Mouse (Mus musculus): Measurements from ENCODE around the gene Cachd1. TPM values are rescaled to one million over a fixed set of nuclear protein-coding genes. Genes with fewer than 3 reads are reported as not detected.

Gene Cachd1
- polyA plus RNA-seq, 1 experiment from 2014 or later = 6.5 TPM

DNA sequence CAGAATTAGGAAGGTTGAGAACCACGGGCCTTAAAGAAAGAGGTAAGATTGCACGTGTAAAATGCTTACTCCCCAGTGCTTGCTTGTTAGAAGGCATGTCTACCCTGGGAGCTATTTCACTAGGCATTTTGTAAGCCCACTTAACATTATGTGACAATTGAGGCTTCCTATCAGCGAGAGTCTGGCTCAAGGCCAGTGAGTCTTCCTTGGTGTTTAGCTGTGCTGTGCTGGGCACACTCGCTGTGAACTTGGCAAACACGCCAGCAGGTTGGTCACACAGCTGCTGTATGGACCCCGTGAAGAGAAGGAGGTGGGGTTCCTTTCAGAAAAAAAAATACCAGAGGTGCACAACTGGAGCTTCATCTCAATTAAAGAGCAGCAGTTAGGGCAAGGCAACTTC, 4.4 kb downstream of the Cachd1 start:
- Histone ChIP-seq H3K27me3 (ENCODE audit: control insufficient read depth, insufficient read depth, low read depth, low read length) (peaks cover 42% of the 10 kb centered on the region), H3K4me1 (ENCODE audit: control insufficient read depth, low read depth, low read length) (no peaks in the 10 kb centered on the region), H3K9me3 (replicated peaks; ENCODE audit: control insufficient read depth, low read length) (no peaks in the 10 kb centered on the region), H3K4me2 (ENCODE audit: low read depth, low read length) (no peak overlapping the region), H3K36me3 (ENCODE audit: control insufficient read depth, insufficient read depth) (no peaks in the 10 kb centered on the region), H3K9ac (ENCODE audit: low read depth, low read length) (no peak overlapping the region), H3K4me3 (ENCODE audit: low read depth, low read length) (no peak overlapping the region), H3K27ac (ENCODE audit: low read length) (no peak overlapping the region)
- no peak for ATAC-seq (ENCODE audit: low read depth)
- WGBS (ENCODE audit: insufficient replicate concordance) = 54% methylated on average over 6 of the region's 6 CpGs

DNA sequence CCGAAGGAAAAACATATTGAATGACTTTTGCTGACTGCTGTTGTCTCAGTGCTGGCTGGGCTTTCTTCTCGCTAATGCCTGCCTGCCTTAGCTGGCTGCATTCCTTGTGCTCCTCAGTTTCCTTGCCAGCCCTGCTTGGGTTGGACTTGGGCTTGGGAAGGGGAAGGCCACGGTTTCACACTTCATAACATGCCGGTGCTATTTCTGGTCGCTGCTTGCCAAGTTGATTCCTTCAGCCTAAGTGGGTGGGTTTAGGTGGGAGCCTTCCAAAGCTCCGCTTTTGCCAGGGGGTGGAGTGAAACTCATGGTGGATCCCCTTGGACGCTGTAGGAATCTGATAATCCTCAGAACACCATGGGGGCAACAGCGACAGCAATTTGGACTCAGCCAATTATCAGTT, 5.9 kb downstream of the Cachd1 start:
- no peaks in the 10 kb centered on the region for H3K9me3 ChIP-seq (replicated peaks; ENCODE audit: control insufficient read depth, low read length)
- no peak overlapping the region for H3K9ac ChIP-seq (ENCODE audit: low read depth, low read length)
- peaks cover 28% of the 10 kb centered on the region for H3K27me3 ChIP-seq (ENCODE audit: control insufficient read depth, insufficient read depth, low read depth, low read length)
- H3K27ac ChIP-seq (ENCODE audit: low read length) = no peak overlapping the region
- ATAC-seq (ENCODE audit: low read depth) = no peak
- no peaks in the 10 kb centered on the region for H3K4me1 ChIP-seq (ENCODE audit: control insufficient read depth, low read depth, low read length)
- H3K36me3 ChIP-seq (ENCODE audit: control insufficient read depth, insufficient read depth) = no peaks in the 10 kb centered on the region
- WGBS (ENCODE audit: insufficient replicate concordance) = 33% methylated on average over 8 of the region's 8 CpGs
- no peak overlapping the region for H3K4me2 ChIP-seq (ENCODE audit: low read depth, low read length)
- no peak overlapping the region for H3K4me3 ChIP-seq (ENCODE audit: low read depth, low read length)

DNA sequence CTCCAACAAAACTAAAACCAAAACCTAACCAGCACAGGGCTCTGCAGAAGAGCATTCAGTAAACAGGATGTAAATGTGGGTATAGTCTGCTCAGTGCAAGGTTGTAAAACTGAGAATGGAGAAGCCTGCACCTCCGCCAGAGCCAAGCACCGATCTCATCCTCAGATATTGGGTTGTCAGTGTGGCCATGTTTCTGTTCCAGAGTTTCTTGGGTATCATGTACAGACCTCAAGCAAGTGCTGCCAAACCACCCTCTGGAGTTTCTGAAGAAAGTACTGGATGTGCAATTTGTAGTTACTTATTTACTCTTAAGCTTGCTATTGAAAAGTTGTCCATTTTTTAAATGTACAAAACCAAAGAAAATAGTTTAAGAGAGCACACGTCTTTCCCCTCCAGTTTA, 6.4 kb downstream of the Cachd1 start:
- no peak for ATAC-seq (ENCODE audit: low read depth)
- no peak overlapping the region for H3K4me3 ChIP-seq (ENCODE audit: low read depth, low read length)
- WGBS (ENCODE audit: insufficient replicate concordance) = 38% methylated on average over 3 of the region's 3 CpGs
- H3K36me3 ChIP-seq (ENCODE audit: control insufficient read depth, insufficient read depth) = no peaks in the 10 kb centered on the region
- H3K27ac ChIP-seq (ENCODE audit: low read length) = no peak overlapping the region
- peaks cover 22% of the 10 kb centered on the region for H3K27me3 ChIP-seq (ENCODE audit: control insufficient read depth, insufficient read depth, low read depth, low read length)
- no peaks in the 10 kb centered on the region for H3K9me3 ChIP-seq (replicated peaks; ENCODE audit: control insufficient read depth, low read length)
- no peak overlapping the region for H3K4me2 ChIP-seq (ENCODE audit: low read depth, low read length)
- H3K4me1 ChIP-seq (ENCODE audit: control insufficient read depth, low read depth, low read length) = no peaks in the 10 kb centered on the region
- no peak overlapping the region for H3K9ac ChIP-seq (ENCODE audit: low read depth, low read length)

DNA sequence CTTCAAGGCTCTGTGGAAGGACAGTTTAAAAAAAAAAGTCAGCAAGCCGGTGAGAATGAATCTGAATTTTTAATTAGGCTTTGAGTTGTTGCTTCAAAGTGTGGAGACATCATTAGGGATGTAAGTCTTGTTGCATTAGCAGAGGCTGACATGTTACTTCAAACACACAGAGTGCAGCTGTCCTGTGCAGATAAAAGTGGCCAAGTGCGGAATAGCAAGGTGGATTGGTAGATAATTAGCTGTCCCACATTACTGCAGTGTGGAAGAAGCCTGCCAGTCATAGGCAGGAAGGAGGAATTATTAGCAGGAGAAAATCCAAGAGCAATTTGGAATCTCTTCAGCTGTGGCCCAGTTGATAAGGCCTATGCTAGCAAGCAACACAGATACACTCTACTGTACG, 10.7 kb downstream of the Cachd1 start:
- no peaks in the 10 kb centered on the region for H3K36me3 ChIP-seq (ENCODE audit: control insufficient read depth, insufficient read depth)
- H3K4me2 ChIP-seq (ENCODE audit: low read depth, low read length) = no peak overlapping the region
- no peak overlapping the region for H3K9ac ChIP-seq (ENCODE audit: low read depth, low read length)
- no peaks in the 10 kb centered on the region for H3K9me3 ChIP-seq (replicated peaks; ENCODE audit: control insufficient read depth, low read length)
- H3K4me1 ChIP-seq (ENCODE audit: control insufficient read depth, low read depth, low read length) = no peaks in the 10 kb centered on the region
- no peak overlapping the region for H3K4me3 ChIP-seq (ENCODE audit: low read depth, low read length)
- H3K27me3 ChIP-seq (ENCODE audit: control insufficient read depth, insufficient read depth, low read depth, low read length) = no peaks in the 10 kb centered on the region
- WGBS (ENCODE audit: insufficient replicate concordance) = 57% methylated on average over 3 of the region's 3 CpGs
- no peak for ATAC-seq (ENCODE audit: low read depth)
- H3K27ac ChIP-seq (ENCODE audit: low read length) = no peak overlapping the region

DNA sequence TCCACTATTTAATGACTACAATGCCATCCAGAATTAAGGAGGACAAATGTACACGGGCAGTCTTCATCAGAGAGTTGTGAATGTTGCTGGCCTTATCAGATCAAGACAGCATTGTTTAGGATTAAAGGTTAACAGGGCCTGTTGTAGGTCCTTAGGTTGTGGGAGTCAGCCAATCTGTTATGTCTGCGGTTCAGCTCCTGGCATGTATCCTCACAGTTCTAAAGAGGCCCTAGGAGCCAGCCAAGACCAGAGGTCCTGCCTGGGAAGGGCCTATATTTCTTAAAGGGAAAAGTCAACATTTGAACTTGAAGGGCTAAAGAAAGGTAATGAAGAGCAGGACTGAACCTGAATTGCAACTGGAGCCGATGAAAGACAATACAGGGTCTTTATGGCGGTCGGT, 13.7 kb downstream of the Cachd1 start:
- H3K4me3 ChIP-seq (ENCODE audit: low read depth, low read length) = no peak overlapping the region
- ATAC-seq (ENCODE audit: low read depth) = no peak
- WGBS (ENCODE audit: insufficient replicate concordance) = 59% methylated on average over 5 of the region's 5 CpGs
- H3K4me1 ChIP-seq (ENCODE audit: control insufficient read depth, low read depth, low read length) = no peaks in the 10 kb centered on the region
- H3K36me3 ChIP-seq (ENCODE audit: control insufficient read depth, insufficient read depth) = no peaks in the 10 kb centered on the region
- no peak overlapping the region for H3K27ac ChIP-seq (ENCODE audit: low read length)
- no peaks in the 10 kb centered on the region for H3K27me3 ChIP-seq (ENCODE audit: control insufficient read depth, insufficient read depth, low read depth, low read length)
- no peak overlapping the region for H3K4me2 ChIP-seq (ENCODE audit: low read depth, low read length)
- no peak overlapping the region for H3K9ac ChIP-seq (ENCODE audit: low read depth, low read length)
- H3K9me3 ChIP-seq (replicated peaks; ENCODE audit: control insufficient read depth, low read length) = no peaks in the 10 kb centered on the region

DNA sequence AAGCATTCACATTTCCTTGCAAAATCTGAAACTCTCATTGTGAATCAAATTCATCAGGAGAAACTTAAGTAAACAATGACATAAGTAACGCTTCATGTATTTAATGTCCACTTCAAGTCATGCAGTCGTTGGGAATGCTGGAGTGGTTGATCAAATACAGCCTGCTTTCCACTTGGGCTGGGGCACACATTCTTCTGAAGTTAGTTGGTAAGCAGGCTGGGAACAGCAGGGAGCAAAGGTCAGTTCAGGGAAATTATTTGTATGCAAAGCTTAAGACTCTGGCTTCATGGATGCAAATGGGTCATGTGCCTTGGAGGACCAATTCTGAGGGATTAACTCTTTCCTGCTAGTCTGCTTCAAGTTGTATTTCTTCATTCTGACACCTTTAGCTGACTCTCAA, 16.7 kb downstream of the Cachd1 start:
- Histone ChIP-seq H3K27ac (ENCODE audit: low read length) (no peak overlapping the region), H3K9me3 (replicated peaks; ENCODE audit: control insufficient read depth, low read length) (no peaks in the 10 kb centered on the region), H3K27me3 (ENCODE audit: control insufficient read depth, insufficient read depth, low read depth, low read length) (no peaks in the 10 kb centered on the region), H3K9ac (ENCODE audit: low read depth, low read length) (no peak overlapping the region), H3K4me1 (ENCODE audit: control insufficient read depth, low read depth, low read length) (no peaks in the 10 kb centered on the region), H3K4me3 (ENCODE audit: low read depth, low read length) (no peak overlapping the region), H3K4me2 (ENCODE audit: low read depth, low read length) (no peak overlapping the region), H3K36me3 (ENCODE audit: control insufficient read depth, insufficient read depth) (no peaks in the 10 kb centered on the region)
- no peak for ATAC-seq (ENCODE audit: low read depth)
- WGBS (ENCODE audit: insufficient replicate concordance) = 36% methylated on average over 2 of the region's 2 CpGs

DNA sequence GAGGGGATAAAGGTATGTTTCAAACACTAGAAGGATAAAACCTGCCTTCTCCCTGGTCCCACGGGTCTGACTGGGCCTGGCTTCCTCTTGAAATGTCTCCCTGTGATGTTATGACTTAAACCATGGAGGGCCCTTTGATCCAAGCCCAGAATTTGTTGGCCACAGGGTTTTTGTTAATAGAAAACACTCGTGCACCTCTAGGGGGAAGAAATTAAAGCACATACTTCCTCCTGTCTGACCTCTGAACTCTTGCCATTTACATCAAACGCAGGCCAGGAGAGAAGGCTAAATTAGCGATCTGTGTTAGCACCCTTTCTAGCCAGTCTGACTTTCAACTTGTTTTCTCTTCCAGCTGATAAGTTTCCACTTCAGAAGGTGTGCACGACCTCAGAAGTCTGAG, 19.0 kb downstream of the Cachd1 start:
- H3K27ac ChIP-seq (ENCODE audit: low read length) = no peak overlapping the region
- H3K4me3 ChIP-seq (ENCODE audit: low read depth, low read length) = no peak overlapping the region
- no peak overlapping the region for H3K9ac ChIP-seq (ENCODE audit: low read depth, low read length)
- H3K9me3 ChIP-seq (replicated peaks; ENCODE audit: control insufficient read depth, low read length) = no peaks in the 10 kb centered on the region
- WGBS (ENCODE audit: insufficient replicate concordance) = 32% methylated on average over 5 of the region's 5 CpGs
- no peaks in the 10 kb centered on the region for H3K27me3 ChIP-seq (ENCODE audit: control insufficient read depth, insufficient read depth, low read depth, low read length)
- no peak overlapping the region for H3K4me2 ChIP-seq (ENCODE audit: low read depth, low read length)
- no peak for ATAC-seq (ENCODE audit: low read depth)
- H3K4me1 ChIP-seq (ENCODE audit: control insufficient read depth, low read depth, low read length) = no peaks in the 10 kb centered on the region
- H3K36me3 ChIP-seq (ENCODE audit: control insufficient read depth, insufficient read depth) = no peaks in the 10 kb centered on the region

DNA sequence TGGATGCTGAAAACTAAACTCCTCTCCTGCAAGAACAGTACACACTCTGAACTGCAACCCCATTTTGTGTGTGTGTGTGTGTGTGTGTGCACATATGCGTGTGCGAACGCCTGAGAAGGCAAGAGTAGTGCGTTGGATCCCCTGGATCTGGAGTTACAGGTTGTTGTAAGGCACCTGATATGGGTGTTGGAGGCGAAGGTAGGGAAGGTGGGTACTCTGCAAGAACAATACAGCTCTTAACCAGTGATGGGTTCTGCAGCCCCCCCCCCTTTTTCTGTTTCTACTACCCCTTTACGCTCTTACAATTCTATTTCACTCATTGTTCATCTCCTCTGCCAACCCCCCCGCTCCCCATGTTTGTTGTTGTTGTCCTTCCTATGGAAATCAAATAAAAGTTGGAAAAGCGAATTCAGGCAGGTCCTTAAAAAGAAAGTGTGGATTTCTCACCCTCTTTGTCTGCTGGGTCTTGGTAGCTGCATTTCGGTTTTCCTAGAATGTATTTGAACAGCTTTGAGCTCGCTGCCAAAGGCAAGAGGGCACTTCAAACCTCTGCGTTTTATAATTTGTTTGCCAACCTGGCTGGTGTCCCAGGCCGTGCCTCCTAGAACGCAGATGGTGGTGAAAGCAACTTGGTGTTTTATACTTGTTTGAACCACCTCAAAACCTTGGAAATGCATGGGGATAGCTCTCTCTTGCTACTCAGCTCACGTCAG, 24.4 kb downstream of the Cachd1 start:
- Histone ChIP-seq H3K9me3 (replicated peaks; ENCODE audit: control insufficient read depth, low read length) (no peaks in the 10 kb centered on the region), H3K27ac (ENCODE audit: low read length) (no peak overlapping the region), H3K4me3 (ENCODE audit: low read depth, low read length) (no peak overlapping the region), H3K27me3 (ENCODE audit: control insufficient read depth, insufficient read depth, low read depth, low read length) (no peaks in the 10 kb centered on the region), H3K9ac (ENCODE audit: low read depth, low read length) (no peak overlapping the region), H3K4me1 (ENCODE audit: control insufficient read depth, low read depth, low read length) (no peaks in the 10 kb centered on the region), H3K36me3 (ENCODE audit: control insufficient read depth, insufficient read depth) (no peaks in the 10 kb centered on the region), H3K4me2 (ENCODE audit: low read depth, low read length) (no peak overlapping the region)
- ATAC-seq (ENCODE audit: low read depth) = no peak
- 66% methylated on average over 14 of the region's 14 CpGs for WGBS (ENCODE audit: insufficient replicate concordance)

DNA sequence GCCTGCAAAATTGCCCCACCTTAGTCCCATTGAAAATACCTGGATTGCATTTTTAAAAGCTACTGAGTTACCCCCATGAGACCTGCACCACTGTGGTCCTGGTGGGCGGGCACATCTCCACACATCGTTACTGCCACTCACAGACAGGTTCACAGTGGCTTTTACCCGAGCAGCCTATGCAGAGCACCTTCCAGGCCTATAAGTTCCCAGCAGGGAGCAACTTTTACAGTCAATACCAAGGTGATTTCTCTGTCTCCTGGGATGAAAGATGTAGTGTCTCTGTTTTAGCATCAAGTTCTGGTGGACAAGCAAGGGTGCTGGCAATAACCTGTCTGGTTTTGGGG, 24.9 kb downstream of the Cachd1 start:
- Histone ChIP-seq H3K27ac (ENCODE audit: low read length) (no peak overlapping the region), H3K9ac (ENCODE audit: low read depth, low read length) (no peak overlapping the region), H3K27me3 (ENCODE audit: control insufficient read depth, insufficient read depth, low read depth, low read length) (no peaks in the 10 kb centered on the region), H3K9me3 (replicated peaks; ENCODE audit: control insufficient read depth, low read length) (no peaks in the 10 kb centered on the region), H3K4me3 (ENCODE audit: low read depth, low read length) (no peak overlapping the region), H3K36me3 (ENCODE audit: control insufficient read depth, insufficient read depth) (no peaks in the 10 kb centered on the region), H3K4me2 (ENCODE audit: low read depth, low read length) (no peak overlapping the region), H3K4me1 (ENCODE audit: control insufficient read depth, low read depth, low read length) (no peaks in the 10 kb centered on the region)
- no peak for ATAC-seq (ENCODE audit: low read depth)
- 54% methylated on average over 3 of the region's 3 CpGs for WGBS (ENCODE audit: insufficient replicate concordance)

Measured in liver, embryonic 16.5 days (tissue).